Mouse (Mus musculus): Measurements from ENCODE around the gene Mxi1. TPM values are rescaled to one million over a fixed set of nuclear protein-coding genes. Genes with fewer than 3 reads are reported as not detected.
"Not testable (repeated sequence)": the region's sequence is repeated elsewhere in the genome, so short reads cannot be mapped to it uniquely, and the experiment has no call there.

The Mxi1 gene
- total and polyA plus RNA-seq, 3 experiments = 15.6 to 31.1 (median 29.6) TPM

- DNase-seq = not testable (repeated sequence)
These were observed 85.5 kb downstream of the Mxi1 start for GRCm38 (mm10) chr19:53395805-53396204.

- no peak for DNase-seq
These were observed 87.3 kb downstream of the Mxi1 start for GRCm38 (mm10) chr19:53397451-53398233.

GRCm38 (mm10) chr19:53399213-53399612 lies 88.9 kb downstream of the Mxi1 start:
- no peak for DNase-seq

DNA sequence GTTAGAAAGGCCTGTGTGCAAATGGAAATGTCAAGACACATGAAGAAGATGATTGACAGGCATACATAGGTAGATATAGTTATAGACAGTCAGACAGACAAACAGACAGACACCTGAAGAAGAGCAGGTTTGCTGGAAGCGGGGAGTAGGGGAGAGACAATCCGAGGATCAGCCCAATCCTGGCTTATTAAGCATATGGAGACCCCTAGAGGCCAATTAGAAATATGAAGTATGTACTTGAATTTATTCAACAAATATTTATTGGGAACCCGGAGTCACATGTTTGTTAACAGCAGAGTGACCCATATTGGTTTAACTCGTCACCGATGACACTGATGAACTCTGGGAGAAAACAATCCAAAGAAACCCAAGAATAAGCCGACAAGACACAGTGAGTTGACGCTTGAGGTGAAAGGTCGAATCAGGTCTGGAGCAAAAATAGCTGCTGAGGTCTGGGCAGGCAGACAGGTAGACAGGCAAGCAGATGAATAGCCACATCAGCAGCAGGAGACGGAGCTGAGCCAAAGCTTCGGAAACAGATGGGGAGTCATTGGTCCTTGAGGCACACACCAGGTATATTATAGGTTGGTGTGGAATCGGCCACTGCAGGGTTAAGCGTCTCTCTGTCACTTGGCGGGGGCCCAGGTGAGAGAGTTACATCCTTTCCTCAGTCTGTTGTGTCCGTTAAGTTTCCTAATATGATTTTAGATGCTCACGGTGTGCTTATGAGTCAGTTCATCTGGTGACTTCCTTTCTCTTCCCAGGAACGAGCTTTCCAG lies 90.2 kb downstream of the Mxi1 start:
- no peak for DNase-seq

- DNase-seq = no peak
These were observed 92.6 kb downstream of the Mxi1 start for GRCm38 (mm10) chr19:53402741-53403432.

- peak; percentile 89 for DNase-seq
These were observed 94.0 kb downstream of the Mxi1 start for GRCm38 (mm10) chr19:53404219-53404836.

- peak; percentile 70 for DNase-seq
These were observed 94.6 kb downstream of the Mxi1 start for GRCm38 (mm10) chr19:53404837-53405356.

DNA sequence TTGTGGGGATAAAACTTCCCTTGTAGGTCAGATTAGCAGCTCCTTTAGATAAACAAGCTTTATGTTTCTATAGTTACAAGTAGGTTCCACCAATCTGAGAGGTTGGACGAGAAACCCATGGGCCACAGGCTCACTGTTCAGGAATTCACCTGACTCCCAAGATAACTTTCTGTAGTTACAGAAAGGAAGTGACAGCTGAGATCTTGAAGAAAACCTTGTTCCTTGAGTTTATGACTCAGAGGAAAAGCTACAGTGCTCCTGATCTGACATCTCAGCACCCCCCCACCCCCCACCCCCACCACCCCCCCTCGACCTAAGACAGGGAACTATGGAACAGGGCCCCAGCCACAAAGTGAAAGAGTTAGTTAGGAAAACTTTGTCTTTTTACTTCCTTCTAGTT lies 95.5 kb downstream of the Mxi1 start:
- DNase-seq = no peak

DNA sequence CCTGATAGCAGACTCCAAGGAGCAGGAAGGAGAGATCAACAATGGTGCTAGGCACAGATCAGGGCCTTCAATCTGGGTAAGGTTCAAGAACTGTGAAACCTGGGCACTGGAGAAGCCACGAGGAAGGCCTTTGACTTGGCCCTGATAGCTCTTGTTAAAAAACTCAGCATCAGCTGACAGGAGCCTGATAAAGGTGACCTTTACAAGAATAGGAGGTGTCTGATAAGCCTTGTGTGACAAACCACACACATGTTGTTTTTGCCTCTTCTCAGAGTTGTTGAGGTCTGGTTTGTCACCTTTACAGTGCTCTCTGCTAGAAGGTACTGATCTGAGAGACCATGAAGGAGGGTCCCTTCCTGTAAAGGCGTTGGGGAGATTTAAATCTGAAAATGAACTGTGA lies 97.0 kb downstream of the Mxi1 start:
- DNase-seq = no peak

- peak; percentile 67 for DNase-seq
These were observed 98.1 kb downstream of the Mxi1 start for GRCm38 (mm10) chr19:53408398-53408797.

GRCm38 (mm10) chr19:53409663-53410307 lies 99.5 kb downstream of the Mxi1 start:
- no peak for DNase-seq

- DNase-seq = peak; percentile 65
These were observed 102.0 kb downstream of the Mxi1 start for GRCm38 (mm10) chr19:53412149-53412848.

GRCm38 (mm10) chr19:53413617-53414380 lies 103.5 kb downstream of the Mxi1 start:
- DNase-seq = no peak

DNA sequence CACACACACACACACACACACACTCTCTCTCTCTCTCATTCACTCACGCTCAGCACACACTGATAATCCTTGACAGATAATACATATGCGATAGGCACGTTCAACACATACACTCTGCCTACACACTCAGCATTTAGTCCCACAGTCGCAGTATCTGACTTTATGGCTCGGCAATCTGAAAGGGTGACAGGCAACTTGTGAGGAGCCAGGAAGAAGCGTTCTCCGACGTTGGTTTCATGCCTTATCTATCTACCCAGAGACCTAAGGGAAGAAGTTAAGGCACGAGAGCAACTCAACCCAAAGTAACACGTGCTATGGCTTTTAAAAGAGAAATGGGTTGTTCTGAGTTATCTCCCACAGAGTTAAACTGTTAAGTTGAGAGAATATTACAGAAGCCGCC lies 104.3 kb downstream of the Mxi1 start:
- no peak for DNase-seq

DNA sequence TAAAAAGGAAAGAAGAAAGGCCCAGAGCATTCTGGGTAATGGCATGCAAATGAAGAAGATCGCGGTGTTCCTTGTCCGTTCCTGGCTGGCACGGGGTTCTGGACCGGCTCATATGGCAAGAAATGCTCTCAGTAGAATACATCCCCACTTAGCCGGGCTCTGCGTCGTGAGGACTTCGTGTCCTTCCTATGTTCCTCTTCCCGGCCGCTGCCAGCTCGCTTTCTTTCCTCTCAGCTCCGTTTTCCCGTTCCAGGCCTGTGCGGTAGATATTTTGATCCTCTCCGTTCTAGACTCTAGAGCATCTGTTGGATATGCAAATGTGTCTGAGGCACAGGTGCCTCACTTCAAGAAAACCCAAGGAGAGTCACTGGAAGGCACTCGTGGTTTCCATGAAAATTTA lies 104.9 kb downstream of the Mxi1 start:
- no peak for DNase-seq

DNA sequence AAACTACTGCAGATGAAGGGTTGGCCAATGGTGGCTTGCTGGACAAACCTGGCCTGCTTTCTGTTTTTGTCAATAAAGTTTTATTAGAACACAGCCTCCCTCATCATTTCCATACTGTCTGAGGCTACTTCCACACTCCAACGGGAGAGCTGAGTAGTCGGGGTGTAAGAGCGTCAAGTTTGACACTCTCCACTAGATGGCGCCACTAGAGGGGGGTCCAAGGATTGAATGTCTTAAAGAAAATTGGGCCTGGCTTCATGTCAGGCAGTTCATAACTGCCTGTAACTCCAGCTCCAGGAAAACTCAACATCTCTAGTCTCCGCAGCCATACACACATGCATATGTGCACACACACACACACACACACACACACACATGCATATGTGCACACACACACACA lies 109.5 kb downstream of the Mxi1 start:
- peak; percentile 70 for DNase-seq

- peak; percentile 89 for DNase-seq
These were observed 110.7 kb downstream of the Mxi1 start for GRCm38 (mm10) chr19:53420924-53421582.

GRCm38 (mm10) chr19:53421583-53422188 lies 111.4 kb downstream of the Mxi1 start:
- no peak for DNase-seq

All from adrenal gland, adult 2 months (tissue).